Mouse (Mus musculus): ENCODE measurements at regions not wholly inside any gene's neighbourhood (a gene's known extent, or its start where the extent isn't known, plus 50 kb on each side); places are given as distances from the start of the nearest gene placed in this dataset.
A peak's percentile ranks its signal among the peaks of the same experiment; 100 is the strongest.

GRCm38 (mm10) chr2:108584799-108585198 lies 695.7 kb upstream of the Kif18a start:
- peak; percentile 5 to 11 for DNase-seq (ENCODE audit: low spot score in 2 of 2)
- Histone ChIP-seq H3K27ac (no peak overlapping the region), H3K4me3 (no peak overlapping the region)
- no peak for TF ChIP-seq CTCF (conservative IDR thresholded peaks at IDR 0.05)

- no peak overlapping the region for H3K27ac ChIP-seq
- H3K4me3 ChIP-seq = no peak overlapping the region
- no peak for DNase-seq (ENCODE audit: low spot score in 2 of 2)
- TF ChIP-seq CTCF (conservative IDR thresholded peaks at IDR 0.05) = no peak
Observed at GRCm38 (mm10) chr2:108593555-108593954, 687.0 kb upstream of the Kif18a start.

GRCm38 (mm10) chr2:108600346-108600745 lies 680.2 kb upstream of the Kif18a start:
- no peak for TF ChIP-seq CTCF (conservative IDR thresholded peaks at IDR 0.05)
- H3K27ac ChIP-seq = no peak overlapping the region
- DNase-seq (ENCODE audit: low spot score in 2 of 2) = no peak
- H3K4me3 ChIP-seq = no peak overlapping the region

- Histone ChIP-seq H3K4me3 (no peak overlapping the region), H3K27ac (no peak overlapping the region)
- DNase-seq (ENCODE audit: low spot score in 2 of 2) = no peak
- TF ChIP-seq CTCF (conservative IDR thresholded peaks at IDR 0.05) = no peak
Observed at GRCm38 (mm10) chr2:108619580-108619979, 661.0 kb upstream of the Kif18a start.

GRCm38 (mm10) chr2:108622367-108623162 lies 658.0 kb upstream of the Kif18a start:
- Histone ChIP-seq H3K4me3 (no peak overlapping the region), H3K27ac (no peak overlapping the region)
- DNase-seq (ENCODE audit: low spot score in 2 of 2) = no peak
- no peak for TF ChIP-seq CTCF (conservative IDR thresholded peaks at IDR 0.05)

- no peak overlapping the region for H3K27ac ChIP-seq
- no peak for TF ChIP-seq CTCF (conservative IDR thresholded peaks at IDR 0.05)
- no peak overlapping the region for H3K4me3 ChIP-seq
- no peak for DNase-seq (ENCODE audit: low spot score in 2 of 2)
Observed at GRCm38 (mm10) chr2:108635644-108636043, 644.9 kb upstream of the Kif18a start.

GRCm38 (mm10) chr2:108660697-108661388 lies 619.7 kb upstream of the Kif18a start:
- no peak overlapping the region for H3K4me3 ChIP-seq
- no peak for DNase-seq (ENCODE audit: low spot score in 2 of 2)
- no peak overlapping the region for H3K27ac ChIP-seq
- no peak for TF ChIP-seq CTCF (conservative IDR thresholded peaks at IDR 0.05)

GRCm38 (mm10) chr2:108677777-108678380 lies 602.7 kb upstream of the Kif18a start:
- Histone ChIP-seq H3K27ac (no peak overlapping the region), H3K4me3 (no peak overlapping the region)
- DNase-seq (ENCODE audit: low spot score in 2 of 2) = no peak
- TF ChIP-seq CTCF (conservative IDR thresholded peaks at IDR 0.05) = no peak

GRCm38 (mm10) chr2:108681574-108681973 lies 599.0 kb upstream of the Kif18a start:
- no peak for DNase-seq (ENCODE audit: low spot score in 2 of 2)
- Histone ChIP-seq H3K4me3 (no peak overlapping the region), H3K27ac (no peak overlapping the region)
- TF ChIP-seq CTCF (conservative IDR thresholded peaks at IDR 0.05) = no peak

GRCm38 (mm10) chr2:108686019-108686743 lies 594.4 kb upstream of the Kif18a start:
- TF ChIP-seq CTCF (conservative IDR thresholded peaks at IDR 0.05) = no peak
- DNase-seq (ENCODE audit: low spot score in 2 of 2) = no peak
- Histone ChIP-seq H3K4me3 (no peak overlapping the region), H3K27ac (no peak overlapping the region)

- DNase-seq (ENCODE audit: low spot score in 2 of 2) = peak; percentile 58 to 79
- no peak overlapping the region for H3K4me3 ChIP-seq
- peak; percentile 88 for TF ChIP-seq CTCF (conservative IDR thresholded peaks at IDR 0.05)
- no peak overlapping the region for H3K27ac ChIP-seq
Observed at GRCm38 (mm10) chr2:108690091-108690490, 590.4 kb upstream of the Kif18a start.

- no peak for DNase-seq (ENCODE audit: low spot score in 2 of 2)
- H3K4me3 ChIP-seq = no peak overlapping the region
- TF ChIP-seq CTCF (conservative IDR thresholded peaks at IDR 0.05) = no peak
Observed at GRCm38 (mm10) chr2:108691156-108692007, 589.2 kb upstream of the Kif18a start.

More at GRCm38 (mm10) chr2:108691156-108692007, 589.2 kb upstream of the Kif18a start:
- no peak overlapping the region for H3K27ac ChIP-seq

All from layer of hippocampus, adult 2 months (tissue).